Mouse (Mus musculus): ENCODE results near the gene Axin2. TPM values are rescaled to one million over a fixed set of nuclear protein-coding genes. Genes with fewer than 3 reads are reported as not detected.

Axin2 gene
- total and polyA plus RNA-seq, 2 experiments from 2014 or later, result 0.90 to 2.8 TPM

- Histone ChIP-seq H3K9me3 (replicated peaks; ENCODE audit: control insufficient read depth, low read length) (no peaks in the 10 kb centered on the region), H3K4me3 (ENCODE audit: low read depth, low read length) (no peak overlapping the region), H3K27me3 (ENCODE audit: control insufficient read depth, insufficient read depth, low read length) (no peaks in the 10 kb centered on the region), H3K4me1 (ENCODE audit: control insufficient read depth, insufficient read depth) (no peaks in the 10 kb centered on the region), H3K36me3 (replicated peaks; ENCODE audit: control insufficient read depth, insufficient read depth, low read length) (no peaks in the 10 kb centered on the region), H3K27ac (ENCODE audit: low read depth) (no peak overlapping the region), H3K9ac (replicated peaks; ENCODE audit: low read depth, low read length) (no peak overlapping the region), H3K4me2 (ENCODE audit: low read depth, low read length) (no peak overlapping the region)
- DNase-seq (ENCODE audit: low spot score) (no peak), ATAC-seq (ENCODE audit: insufficient read depth, low read depth) (no peak)
- TF ChIP-seq CTCF (IDR thresholded peaks at IDR 0.05; ENCODE audit: low read depth) (no peak), EP300 (IDR thresholded peaks at IDR 0.05; ENCODE audit: low read depth) (no peak)
- WGBS, result 79% methylated on average over 5 of the region's 5 CpGs
These were observed 38.5 kb upstream of the Axin2 start for GRCm38 (mm10) chr11:108881662-108882061.

DNA sequence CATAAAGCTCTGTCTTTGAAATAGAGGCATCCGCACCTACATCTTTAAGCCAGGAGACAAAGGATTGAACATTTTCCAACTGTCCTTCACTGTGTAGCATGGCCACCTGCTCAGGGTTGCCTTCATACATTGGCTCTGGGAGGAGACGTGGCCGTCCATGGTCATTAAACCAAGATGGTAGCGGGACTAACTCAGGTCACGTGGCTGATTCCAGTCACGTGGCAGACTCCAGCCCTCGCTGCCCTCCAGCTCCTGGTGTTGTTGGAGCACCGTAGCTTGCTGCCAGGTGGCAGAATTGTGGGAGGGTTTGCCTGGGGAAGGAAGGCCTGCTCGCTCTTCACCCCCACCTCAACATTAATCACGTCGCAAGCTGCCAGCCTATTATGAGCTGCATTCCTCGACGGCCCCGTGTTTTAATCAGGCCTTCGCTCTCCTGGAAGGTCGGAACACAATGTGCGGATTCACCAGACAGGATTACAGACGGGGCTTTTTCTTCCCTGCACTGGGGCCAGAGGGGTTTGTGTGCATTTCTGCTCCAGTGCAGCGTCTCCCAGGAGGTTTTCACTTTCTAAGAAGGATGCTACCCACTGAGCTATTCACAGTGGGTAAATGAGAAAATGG lies 34.8 kb upstream of the Axin2 start:
- no peak overlapping the region for H3K4me3 ChIP-seq (ENCODE audit: low read depth, low read length)
- no peaks in the 10 kb centered on the region for H3K9me3 ChIP-seq (replicated peaks; ENCODE audit: control insufficient read depth, low read length)
- H3K4me1 ChIP-seq (ENCODE audit: control insufficient read depth, insufficient read depth), result no peaks in the 10 kb centered on the region
- no peak overlapping the region for H3K27ac ChIP-seq (ENCODE audit: low read depth)
- 63% methylated on average over 19 of the region's 19 CpGs for WGBS
- ATAC-seq (ENCODE audit: insufficient read depth, low read depth) (no peak), DNase-seq (ENCODE audit: low spot score) (no peak)
- H3K27me3 ChIP-seq (ENCODE audit: control insufficient read depth, insufficient read depth, low read length), result no peaks in the 10 kb centered on the region
- no peak overlapping the region for H3K4me2 ChIP-seq (ENCODE audit: low read depth, low read length)
- no peaks in the 10 kb centered on the region for H3K36me3 ChIP-seq (replicated peaks; ENCODE audit: control insufficient read depth, insufficient read depth, low read length)
- TF ChIP-seq EP300 (IDR thresholded peaks at IDR 0.05; ENCODE audit: low read depth) (no peak), CTCF (IDR thresholded peaks at IDR 0.05; ENCODE audit: low read depth) (no peak)
- no peak overlapping the region for H3K9ac ChIP-seq (replicated peaks; ENCODE audit: low read depth, low read length)

GRCm38 (mm10) chr11:108886060-108886459 lies 34.1 kb upstream of the Axin2 start:
- no peak overlapping the region for H3K9ac ChIP-seq (replicated peaks; ENCODE audit: low read depth, low read length)
- H3K9me3 ChIP-seq (replicated peaks; ENCODE audit: control insufficient read depth, low read length), result no peaks in the 10 kb centered on the region
- 74% methylated on average over 8 of the region's 8 CpGs for WGBS
- H3K4me1 ChIP-seq (ENCODE audit: control insufficient read depth, insufficient read depth), result no peaks in the 10 kb centered on the region
- H3K4me2 ChIP-seq (ENCODE audit: low read depth, low read length), result no peak overlapping the region
- no peaks in the 10 kb centered on the region for H3K27me3 ChIP-seq (ENCODE audit: control insufficient read depth, insufficient read depth, low read length)
- no peak overlapping the region for H3K4me3 ChIP-seq (ENCODE audit: low read depth, low read length)
- no peak overlapping the region for H3K27ac ChIP-seq (ENCODE audit: low read depth)
- no peaks in the 10 kb centered on the region for H3K36me3 ChIP-seq (replicated peaks; ENCODE audit: control insufficient read depth, insufficient read depth, low read length)
- ATAC-seq (ENCODE audit: insufficient read depth, low read depth) (no peak), DNase-seq (ENCODE audit: low spot score) (no peak)
- TF ChIP-seq CTCF (IDR thresholded peaks at IDR 0.05; ENCODE audit: low read depth) (no peak), EP300 (IDR thresholded peaks at IDR 0.05; ENCODE audit: low read depth) (no peak)

GRCm38 (mm10) chr11:108889121-108889520 lies 31.0 kb upstream of the Axin2 start:
- DNase-seq (ENCODE audit: low spot score), result no peak
- Histone ChIP-seq H3K9ac (replicated peaks; ENCODE audit: low read depth, low read length) (no peak overlapping the region), H3K36me3 (replicated peaks; ENCODE audit: control insufficient read depth, insufficient read depth, low read length) (no peaks in the 10 kb centered on the region), H3K27me3 (ENCODE audit: control insufficient read depth, insufficient read depth, low read length) (peaks cover 3% of the 10 kb centered on the region; the same call in 1 of the 2 replicates), H3K27ac (ENCODE audit: low read depth) (no peak overlapping the region), H3K4me1 (ENCODE audit: control insufficient read depth, insufficient read depth) (peaks cover 9% of the 10 kb centered on the region; the same call in 1 of the 2 replicates), H3K4me3 (ENCODE audit: low read depth, low read length) (no peak overlapping the region), H3K9me3 (replicated peaks; ENCODE audit: control insufficient read depth, low read length) (no peaks in the 10 kb centered on the region), H3K4me2 (ENCODE audit: low read depth, low read length) (no peak overlapping the region)
- 37% methylated on average over 11 of the region's 11 CpGs for WGBS
- TF ChIP-seq EP300 (IDR thresholded peaks at IDR 0.05; ENCODE audit: low read depth) (no peak), CTCF (IDR thresholded peaks at IDR 0.05; ENCODE audit: low read depth) (peak; percentile 57)
- ATAC-seq (ENCODE audit: insufficient read depth, low read depth), result no peak

DNA sequence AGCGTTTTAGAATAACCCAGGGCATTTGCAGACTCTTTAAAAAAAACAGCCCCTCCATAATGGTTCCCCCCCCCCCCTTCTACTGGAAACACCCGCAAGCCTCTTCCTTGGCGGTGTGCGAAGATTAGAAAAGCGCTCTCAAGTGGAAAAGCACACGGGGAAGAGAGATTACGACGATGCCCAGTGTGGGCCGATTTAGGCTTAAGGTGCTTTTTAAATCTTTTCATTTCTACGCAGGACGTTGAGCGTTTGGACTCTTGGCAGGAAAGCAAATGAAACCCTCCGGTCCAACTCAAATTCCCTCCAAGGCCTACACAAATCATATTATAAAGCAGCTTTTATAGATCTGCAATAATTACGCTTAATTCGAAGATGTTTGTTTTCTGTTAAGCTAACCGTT lies 29.6 kb upstream of the Axin2 start:
- no peak overlapping the region for H3K9ac ChIP-seq (replicated peaks; ENCODE audit: low read depth, low read length)

More for the DNA sequence above, 29.6 kb upstream of the Axin2 start:
- TF ChIP-seq CTCF (IDR thresholded peaks at IDR 0.05; ENCODE audit: low read depth), result no peak
- no peak for TF ChIP-seq EP300 (IDR thresholded peaks at IDR 0.05; ENCODE audit: low read depth)
- peak overlapping the region; percentile 42 for H3K4me3 ChIP-seq (ENCODE audit: low read depth, low read length)
- peak overlapping the region; percentile 58 for H3K4me2 ChIP-seq (ENCODE audit: low read depth, low read length)
- WGBS, result 23% methylated on average over 16 of the region's 16 CpGs
- peaks cover 3% of the 10 kb centered on the region; the same call in 1 of the 2 replicates for H3K27me3 ChIP-seq (ENCODE audit: control insufficient read depth, insufficient read depth, low read length)
- no peak for DNase-seq (ENCODE audit: low spot score)
- ATAC-seq (ENCODE audit: insufficient read depth, low read depth), result no peak
- no peaks in the 10 kb centered on the region for H3K9me3 ChIP-seq (replicated peaks; ENCODE audit: control insufficient read depth, low read length)
- H3K27ac ChIP-seq (ENCODE audit: low read depth), result no peak overlapping the region
- no peaks in the 10 kb centered on the region for H3K36me3 ChIP-seq (replicated peaks; ENCODE audit: control insufficient read depth, insufficient read depth, low read length)
- H3K4me1 ChIP-seq (ENCODE audit: control insufficient read depth, insufficient read depth), result peaks cover 9% of the 10 kb centered on the region; the same call in 1 of the 2 replicates

Measured in heart, postnatal 0 days (tissue).